Mouse (Mus musculus) neural tube, embryonic 13.5 days (tissue): ENCODE measurements around the gene Kiss1r. TPM values are rescaled to one million over a fixed set of nuclear protein-coding genes. Genes with fewer than 3 reads are reported as not detected.

Experiments
- ATAC-seq: fragments of 200-750 bp; cut with Nextera tagmentation; 2 replicates; pipeline ENCODE4 v1.8.0; 2017; ENCODE audit warnings: low read depth, mild to moderate bottlenecking, moderate TSS enrichment, moderate library complexity
- H3K27ac ChIP-seq: fragments of 300-500 bp; sonication (generic); replicated peaks from 2 replicates; pipeline ENCODE4 v1.5.1; 2015; ENCODE audit warnings: moderate library complexity, mild to moderate bottlenecking, inconsistent platforms
- H3K27me3 ChIP-seq: fragments of 300-500 bp; sonication (generic); 2 replicates; pipeline ENCODE4 v1.6.1; 2015; ENCODE audit warnings: mild to moderate bottlenecking, inconsistent platforms
- H3K36me3 ChIP-seq: fragments of 300-500 bp; sonication (generic); 2 replicates; pipeline ENCODE4 v1.6.1; 2015; ENCODE audit warnings: mild to moderate bottlenecking, inconsistent platforms
- H3K4me1 ChIP-seq: fragments of 300-500 bp; sonication (generic); replicated peaks from 2 replicates; pipeline ENCODE4 v1.6.1; 2015; ENCODE audit warnings: inconsistent platforms
- H3K4me2 ChIP-seq: fragments of 300-500 bp; sonication (generic); 2 replicates; pipeline ENCODE4 v1.6.1; 2015; ENCODE audit warnings: inconsistent platforms, mild to moderate bottlenecking, moderate library complexity
- H3K4me3 ChIP-seq: fragments of 300-500 bp; sonication (generic); 2 replicates; pipeline ENCODE4 v1.5.1; 2015; ENCODE audit warnings: mild to moderate bottlenecking, inconsistent platforms
- H3K9ac ChIP-seq: fragments of 300-500 bp; sonication (generic); 2 replicates; pipeline ENCODE4 v1.6.1; 2015; ENCODE audit warnings: moderate library complexity, mild to moderate bottlenecking, inconsistent platforms
- H3K9me3 ChIP-seq: fragments of 300-500 bp; sonication (generic); 2 replicates; pipeline ENCODE4 v1.6.1; 2016; ENCODE audit warnings: inconsistent platforms
- WGBS: fragments of 180-500 bp; shearing (Covaris S2); methylation state at CpG from one replicate; pipeline ENCODE4 v1.1.7; 2015; 5-methylcytosine and 5-hydroxymethylcytosine counted together
- polyA plus RNA-seq: library from polyadenylated mRNA; unstranded; fragments of >200 nt; fragmentation: Nextera tagmentation; extraction: Ambion mirVana; gene quantifications from 2 replicates; pipeline ENCODE4 v1.2.1, GENCODE M21; 2015

Gene Kiss1r
- polyA plus RNA-seq, 1 experiment from 2014 or later, result 2.1 TPM

GRCm38 (mm10) chr10:79927324-79928029 lies 10.7 kb downstream of the Kiss1r start:
- peaks cover 19% of the 10 kb centered on the region for H3K36me3 ChIP-seq
- H3K9me3 ChIP-seq, result no peaks in the 10 kb centered on the region
- H3K4me2 ChIP-seq, result peak overlapping the region; percentile 76
- peak overlapping the region; percentile 94 for H3K9ac ChIP-seq
- H3K27ac ChIP-seq, result peak overlapping the region; percentile 96
- H3K27me3 ChIP-seq, result peaks cover 19% of the 10 kb centered on the region
- H3K4me3 ChIP-seq, result peak overlapping the region; percentile 96
- 1% methylated on average over 53 of the region's 54 CpGs for WGBS
- peak; percentile 44 for ATAC-seq
- peaks cover 50% of the 10 kb centered on the region for H3K4me1 ChIP-seq

GRCm38 (mm10) chr10:79928030-79928694 lies 11.4 kb downstream of the Kiss1r start:
- Histone ChIP-seq H3K4me3 (peak overlapping the region; percentile 96), H3K9ac (peak overlapping the region; percentile 94), H3K4me2 (peak overlapping the region; percentile 76), H3K9me3 (no peaks in the 10 kb centered on the region), H3K36me3 (peaks cover 25% of the 10 kb centered on the region), H3K27me3 (peaks cover 12% of the 10 kb centered on the region), H3K27ac (peak overlapping the region; percentile 96), H3K4me1 (peaks cover 57% of the 10 kb centered on the region)
- ATAC-seq, result no peak
- under 1% methylated on average over 29 of the region's 29 CpGs for WGBS

GRCm38 (mm10) chr10:79928907-79929701 lies 12.3 kb downstream of the Kiss1r start:
- 12% methylated on average over 9 of the region's 9 CpGs for WGBS
- peak overlapping the region; percentile 96 for H3K27ac ChIP-seq
- H3K9me3 ChIP-seq, result no peaks in the 10 kb centered on the region
- peak overlapping the region; percentile 96 for H3K4me3 ChIP-seq
- H3K9ac ChIP-seq, result peak overlapping the region; percentile 94
- H3K4me1 ChIP-seq, result peaks cover 66% of the 10 kb centered on the region
- peak overlapping the region; percentile 76 for H3K4me2 ChIP-seq
- H3K36me3 ChIP-seq, result peaks cover 34% of the 10 kb centered on the region
- peaks cover 3% of the 10 kb centered on the region; the same call in 1 of the 2 replicates for H3K27me3 ChIP-seq
- ATAC-seq, result no peak

GRCm38 (mm10) chr10:79929967-79930825 lies 13.4 kb downstream of the Kiss1r start:
- WGBS, result 76% methylated on average over 18 of the region's 18 CpGs

GRCm38 (mm10) chr10:79930826-79931186 lies 14.0 kb downstream of the Kiss1r start:
- peak overlapping the region; percentile 76; the same call in 1 of the 2 replicates for H3K4me2 ChIP-seq
- 51% methylated on average over 16 of the region's 16 CpGs for WGBS
- no peaks in the 10 kb centered on the region for H3K27me3 ChIP-seq
- no peaks in the 10 kb centered on the region for H3K9me3 ChIP-seq
- peaks cover 79% of the 10 kb centered on the region for H3K4me1 ChIP-seq
- no peak for ATAC-seq
- peaks cover 40% of the 10 kb centered on the region for H3K36me3 ChIP-seq
- no peak overlapping the region for H3K4me3 ChIP-seq
- peak overlapping the region; percentile 94; the same call in 1 of the 2 replicates for H3K9ac ChIP-seq
- peak overlapping the region; percentile 49; the same call in 1 of the 2 replicates for H3K27ac ChIP-seq

More at GRCm38 (mm10) chr10:79929967-79930825, 13.4 kb downstream of the Kiss1r start:
- H3K27me3 ChIP-seq, result no peaks in the 10 kb centered on the region
- H3K9ac ChIP-seq, result peak overlapping the region; percentile 94
- peaks cover 77% of the 10 kb centered on the region for H3K4me1 ChIP-seq
- no peaks in the 10 kb centered on the region for H3K9me3 ChIP-seq
- H3K36me3 ChIP-seq, result peaks cover 36% of the 10 kb centered on the region
- peak overlapping the region; percentile 96 for H3K27ac ChIP-seq
- no peak for ATAC-seq
- peak overlapping the region; percentile 76 for H3K4me2 ChIP-seq
- peak overlapping the region; percentile 96 for H3K4me3 ChIP-seq

- WGBS, result 81% methylated on average over 9 of the region's 9 CpGs
- Histone ChIP-seq H3K9me3 (no peaks in the 10 kb centered on the region), H3K4me3 (no peak overlapping the region), H3K36me3 (peaks cover 42% of the 10 kb centered on the region), H3K27ac (0 out of 2 replicates have a peak overlapping the region, but pooled peaks have one; percentile 80), H3K4me2 (0 out of 2 replicates have a peak overlapping the region, but pooled peaks have one; percentile 22), H3K27me3 (no peaks in the 10 kb centered on the region), H3K4me1 (peaks cover 81% of the 10 kb centered on the region), H3K9ac (no peak overlapping the region)
- ATAC-seq, result no peak
Measured at GRCm38 (mm10) chr10:79931797-79932196, 15.0 kb downstream of the Kiss1r start.

- peak overlapping the region; percentile 22 for H3K4me2 ChIP-seq
- 15% methylated on average over 8 of the region's 8 CpGs for WGBS
- ATAC-seq, result no peak
- H3K4me3 ChIP-seq, result no peak overlapping the region
- no peaks in the 10 kb centered on the region for H3K9me3 ChIP-seq
- no peaks in the 10 kb centered on the region for H3K27me3 ChIP-seq
- peak overlapping the region; percentile 43; the same call in 1 of the 2 replicates for H3K9ac ChIP-seq
- peaks cover 43% of the 10 kb centered on the region for H3K36me3 ChIP-seq
- H3K4me1 ChIP-seq, result peaks cover 90% of the 10 kb centered on the region
- peak overlapping the region; percentile 80 for H3K27ac ChIP-seq
Measured at GRCm38 (mm10) chr10:79932736-79933135, 16.0 kb downstream of the Kiss1r start.

- H3K36me3 ChIP-seq, result peaks cover 47% of the 10 kb centered on the region
- H3K4me2 ChIP-seq, result no peak overlapping the region; the same call in 1 of the 2 replicates
- H3K9me3 ChIP-seq, result no peaks in the 10 kb centered on the region
- peak overlapping the region; percentile 80 for H3K27ac ChIP-seq
- peaks cover 95% of the 10 kb centered on the region for H3K4me1 ChIP-seq
- 62% methylated on average over 9 of the region's 9 CpGs for WGBS
- H3K27me3 ChIP-seq, result no peaks in the 10 kb centered on the region
- H3K9ac ChIP-seq, result peak overlapping the region; percentile 43; the same call in 1 of the 2 replicates
- H3K4me3 ChIP-seq, result no peak overlapping the region
- no peak for ATAC-seq
Measured at GRCm38 (mm10) chr10:79933145-79933679, 16.4 kb downstream of the Kiss1r start.

- Histone ChIP-seq H3K9ac (peak overlapping the region; percentile 38; the same call in 1 of the 2 replicates), H3K36me3 (peaks cover 47% of the 10 kb centered on the region)
Measured at GRCm38 (mm10) chr10:79933861-79934260, 17.1 kb downstream of the Kiss1r start.

GRCm38 (mm10) chr10:79934272-79934721 lies 17.5 kb downstream of the Kiss1r start:
- Histone ChIP-seq H3K4me1 (peaks cover 89% of the 10 kb centered on the region), H3K4me2 (no peak overlapping the region), H3K9ac (no peak overlapping the region; the same call in 1 of the 2 replicates), H3K9me3 (no peaks in the 10 kb centered on the region), H3K4me3 (no peak overlapping the region), H3K27ac (peak overlapping the region; percentile 80), H3K36me3 (peaks cover 47% of the 10 kb centered on the region), H3K27me3 (no peaks in the 10 kb centered on the region)
- 51% methylated on average over 13 of the region's 13 CpGs for WGBS
- ATAC-seq, result 0 out of 2 replicates have a peak, but pooled peaks have one; percentile 15

More at GRCm38 (mm10) chr10:79933861-79934260, 17.1 kb downstream of the Kiss1r start:
- H3K4me3 ChIP-seq, result no peak overlapping the region
- H3K4me1 ChIP-seq, result peaks cover 94% of the 10 kb centered on the region
- H3K27me3 ChIP-seq, result no peaks in the 10 kb centered on the region
- no peak for ATAC-seq
- peak overlapping the region; percentile 80 for H3K27ac ChIP-seq
- 27% methylated on average over 6 of the region's 6 CpGs for WGBS
- no peak overlapping the region for H3K4me2 ChIP-seq
- H3K9me3 ChIP-seq, result no peaks in the 10 kb centered on the region
